Mouse (Mus musculus): ENCODE results near the gene Sgpl1. TPM values are rescaled to one million over a fixed set of nuclear protein-coding genes. Genes with fewer than 3 reads are reported as not detected.
A peak's percentile ranks its signal among the peaks of the same experiment; 100 is the strongest.

The Sgpl1 gene
- polyA plus RNA-seq, 1 experiment from 2014 or later, result 92.5 TPM

DNA sequence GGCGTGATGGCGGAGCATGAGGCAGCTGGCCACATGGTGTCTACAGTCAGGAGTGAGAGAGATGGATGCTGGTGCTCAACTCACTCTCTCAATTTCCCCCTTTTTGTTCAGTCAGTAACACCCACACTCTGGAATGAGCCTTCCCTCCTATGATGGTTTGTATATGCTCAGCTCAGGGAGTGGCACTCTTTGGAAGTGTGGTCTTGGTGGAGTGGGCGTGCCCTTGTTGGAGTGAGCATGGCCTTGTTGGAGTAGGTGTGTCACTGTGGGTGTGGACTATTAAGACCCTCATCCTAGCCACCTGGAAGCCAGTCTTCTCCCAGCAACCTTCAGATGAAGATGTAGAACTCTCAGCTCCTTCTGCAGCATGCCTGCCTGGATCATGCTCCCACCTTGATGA lies 71.9 kb downstream of the Sgpl1 start:
- 88% methylated on average over 3 of the region's 3 CpGs for WGBS
- no peak overlapping the region for H3K27ac ChIP-seq
- H3K4me3 ChIP-seq, result no peak overlapping the region
- peaks cover 3% of the 10 kb centered on the region; the same call in 1 of the 2 replicates for H3K4me1 ChIP-seq
- H3K27me3 ChIP-seq, result no peaks in the 10 kb centered on the region
- no peak for ATAC-seq (ENCODE audit: insufficient number of reproducible peaks, insufficient read depth, low FRiP score, low TSS enrichment)
- no peak overlapping the region for H3K4me2 ChIP-seq (replicated peaks)
- H3K9ac ChIP-seq, result no peak overlapping the region
- H3K9me3 ChIP-seq, result no peaks in the 10 kb centered on the region
- H3K36me3 ChIP-seq, result no peaks in the 10 kb centered on the region

DNA sequence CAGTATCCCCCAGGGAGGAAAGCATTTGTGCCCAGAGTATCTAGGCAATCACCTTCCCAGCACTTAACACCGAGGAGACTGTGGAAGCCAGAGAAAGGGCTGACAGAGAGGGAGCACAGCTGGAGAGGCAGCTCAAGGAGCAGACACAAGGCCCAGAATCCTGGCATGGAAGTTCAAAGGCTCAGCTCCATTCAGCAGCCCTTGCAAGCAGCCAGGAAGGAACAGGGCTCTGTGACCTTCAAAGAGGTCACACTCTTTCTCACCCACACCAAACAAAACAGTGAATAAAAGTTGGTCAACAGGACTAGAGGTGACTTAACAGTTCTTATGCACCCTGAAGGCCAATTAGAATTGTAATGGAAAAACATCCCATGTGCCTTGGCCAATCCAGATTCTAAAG lies 72.9 kb downstream of the Sgpl1 start:
- Histone ChIP-seq H3K9ac (no peak overlapping the region), H3K4me2 (replicated peaks) (no peak overlapping the region), H3K27me3 (no peaks in the 10 kb centered on the region), H3K36me3 (no peaks in the 10 kb centered on the region), H3K4me3 (no peak overlapping the region), H3K9me3 (no peaks in the 10 kb centered on the region), H3K4me1 (peaks cover under 1% of the 10 kb centered on the region; the same call in 1 of the 2 replicates), H3K27ac (no peak overlapping the region)
- no peak for ATAC-seq (ENCODE audit: insufficient number of reproducible peaks, insufficient read depth, low FRiP score, low TSS enrichment)
- WGBS, result 0% methylated on average over 1 of the region's 1 CpGs

DNA sequence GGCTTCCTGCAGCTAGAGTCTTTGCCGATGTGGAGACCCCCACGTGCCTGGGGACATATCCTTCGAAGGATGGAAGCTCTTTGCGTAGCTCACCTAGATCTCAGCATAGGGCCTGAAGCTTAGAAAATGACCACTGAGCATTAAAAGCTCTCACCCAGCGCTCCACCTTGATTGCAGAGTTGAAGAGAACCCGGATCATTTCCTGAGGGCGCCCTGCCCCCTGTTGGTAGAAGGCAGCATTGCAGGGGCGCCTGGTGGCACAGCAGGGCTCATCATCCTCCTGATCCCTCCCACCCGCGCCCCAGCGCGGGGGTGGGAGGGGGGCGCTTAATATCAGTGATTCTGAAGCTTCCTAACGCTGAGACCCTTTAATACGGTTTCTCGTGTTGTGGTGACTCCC lies 75.2 kb downstream of the Sgpl1 start:
- Histone ChIP-seq H3K27me3 (0 out of 2 replicates have a peak, but pooled peaks cover 3% of the 10 kb centered on the region), H3K9ac (no peak overlapping the region), H3K4me1 (peaks cover 17% of the 10 kb centered on the region), H3K9me3 (no peaks in the 10 kb centered on the region), H3K4me3 (no peak overlapping the region), H3K27ac (no peak overlapping the region), H3K4me2 (replicated peaks) (no peak overlapping the region), H3K36me3 (no peaks in the 10 kb centered on the region)
- 14% methylated on average over 16 of the region's 16 CpGs for WGBS
- no peak for ATAC-seq (ENCODE audit: insufficient number of reproducible peaks, insufficient read depth, low FRiP score, low TSS enrichment)

DNA sequence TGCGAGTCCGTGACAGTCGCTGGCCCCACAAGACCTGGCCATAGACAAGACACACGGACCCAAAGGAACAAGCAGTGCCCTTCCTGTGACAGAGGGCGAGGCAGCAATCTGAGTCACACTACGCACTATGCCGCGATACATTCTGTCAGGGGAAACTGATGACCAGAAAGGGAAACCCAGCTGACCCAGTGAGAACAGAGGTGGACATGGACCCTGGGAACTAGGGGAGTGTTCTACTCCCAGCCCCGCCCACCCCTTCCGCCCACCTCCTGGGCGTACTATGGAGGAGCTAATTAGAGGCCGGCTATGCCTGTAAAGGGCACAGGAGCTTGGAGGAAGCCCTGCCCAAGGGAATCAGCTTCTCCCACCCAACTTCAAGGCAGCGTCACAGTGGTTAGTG lies 78.3 kb downstream of the Sgpl1 start:
- no peak overlapping the region for H3K9ac ChIP-seq
- 0 out of 2 replicates have a peak, but pooled peaks cover 3% of the 10 kb centered on the region for H3K27me3 ChIP-seq
- 11% methylated on average over 13 of the region's 13 CpGs for WGBS
- no peak overlapping the region for H3K27ac ChIP-seq
- no peaks in the 10 kb centered on the region for H3K9me3 ChIP-seq
- peak overlapping the region; percentile 24; the same call in 1 of the 2 replicates for H3K4me2 ChIP-seq (replicated peaks)
- no peak for ATAC-seq (ENCODE audit: insufficient number of reproducible peaks, insufficient read depth, low FRiP score, low TSS enrichment)
- peaks cover 22% of the 10 kb centered on the region for H3K4me1 ChIP-seq
- H3K4me3 ChIP-seq, result no peak overlapping the region
- no peaks in the 10 kb centered on the region for H3K36me3 ChIP-seq

DNA sequence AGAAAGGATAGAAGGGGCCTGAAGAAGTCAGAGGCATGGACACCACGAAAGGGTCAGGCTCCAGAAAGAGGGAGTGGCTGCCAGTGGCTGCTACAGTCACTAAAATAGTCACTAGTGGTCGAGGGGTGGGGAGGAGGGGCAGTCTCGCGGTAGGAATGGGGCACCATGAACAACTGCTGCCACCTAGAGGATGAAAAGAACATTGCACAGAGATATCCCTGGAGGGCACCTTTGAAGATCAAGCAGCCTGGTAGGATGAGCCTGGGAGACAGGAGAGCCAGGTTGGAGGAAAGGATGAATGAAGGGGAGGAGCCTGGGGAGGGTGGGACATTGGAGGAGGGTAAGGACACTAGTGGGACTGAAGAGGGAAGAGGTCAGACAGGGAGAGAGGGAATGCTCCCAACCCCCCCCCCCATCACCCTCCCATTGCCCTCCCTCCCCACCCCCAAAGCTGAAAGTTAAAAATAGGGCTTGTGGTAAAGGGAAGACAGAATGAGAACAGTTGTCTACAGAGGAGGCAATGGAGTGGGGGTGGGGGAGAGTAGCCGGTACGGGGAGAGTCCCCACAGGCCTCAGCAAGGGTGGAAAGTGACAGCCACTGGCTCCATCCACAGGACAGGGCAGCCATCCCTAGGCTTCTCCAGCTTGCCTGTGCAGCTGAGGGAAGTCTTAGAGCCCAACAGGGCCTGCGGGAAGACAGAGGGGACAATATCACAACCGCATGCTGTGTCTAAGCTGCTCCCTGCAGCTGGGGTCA lies 78.9 kb downstream of the Sgpl1 start:
- Histone ChIP-seq H3K27me3 (0 out of 2 replicates have a peak, but pooled peaks cover 3% of the 10 kb centered on the region), H3K4me3 (no peak overlapping the region), H3K9me3 (no peaks in the 10 kb centered on the region), H3K4me1 (peaks cover 22% of the 10 kb centered on the region), H3K9ac (no peak overlapping the region), H3K36me3 (no peaks in the 10 kb centered on the region), H3K27ac (no peak overlapping the region), H3K4me2 (replicated peaks) (peak overlapping the region; percentile 24; the same call in 1 of the 2 replicates)
- WGBS, result 3% methylated on average over 8 of the region's 8 CpGs
- no peak for ATAC-seq (ENCODE audit: insufficient number of reproducible peaks, insufficient read depth, low FRiP score, low TSS enrichment)

DNA sequence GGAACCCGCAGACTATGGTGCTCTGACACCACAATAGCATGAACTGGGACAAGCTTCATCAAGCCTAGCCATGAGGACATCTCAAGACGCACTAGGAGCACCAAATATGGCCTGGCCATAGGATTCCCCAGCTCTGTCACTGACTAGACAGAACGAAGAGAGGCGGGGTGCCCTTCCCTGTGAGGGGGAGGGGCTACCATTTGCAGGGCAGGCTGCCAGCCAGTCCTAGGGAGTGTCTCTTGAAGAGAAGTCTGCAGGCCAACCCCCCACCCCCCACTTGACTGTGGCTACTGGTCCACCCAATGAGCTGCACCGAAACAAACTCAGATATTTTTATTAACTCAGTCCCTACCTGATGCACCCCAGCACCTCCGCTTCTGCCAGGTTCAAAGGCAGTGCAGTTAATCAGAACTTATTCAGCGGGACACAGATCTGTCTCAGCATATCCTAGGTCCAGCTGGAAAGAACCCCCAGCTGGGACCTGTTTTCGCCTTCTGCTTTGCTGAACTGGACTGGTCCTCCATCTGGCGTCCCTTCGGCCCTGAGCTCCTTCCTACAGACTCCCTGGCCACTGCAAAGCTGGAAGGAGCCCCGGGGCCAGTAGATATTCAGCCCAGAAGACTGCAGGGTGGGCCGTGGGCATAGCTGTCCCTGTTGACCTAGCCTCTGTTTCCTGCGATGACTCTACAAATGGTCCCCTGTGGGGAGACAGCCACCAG lies 82.1 kb downstream of the Sgpl1 start:
- no peak for ATAC-seq (ENCODE audit: insufficient number of reproducible peaks, insufficient read depth, low FRiP score, low TSS enrichment)
- Histone ChIP-seq H3K4me2 (replicated peaks) (0 out of 2 replicates have a peak overlapping the region, but pooled peaks have one; percentile 1), H3K27ac (no peak overlapping the region), H3K4me3 (no peak overlapping the region), H3K9me3 (no peaks in the 10 kb centered on the region), H3K4me1 (peaks cover 22% of the 10 kb centered on the region), H3K9ac (no peak overlapping the region), H3K27me3 (0 out of 2 replicates have a peak, but pooled peaks cover 3% of the 10 kb centered on the region), H3K36me3 (no peaks in the 10 kb centered on the region)
- 52% methylated on average over 13 of the region's 13 CpGs for WGBS

DNA sequence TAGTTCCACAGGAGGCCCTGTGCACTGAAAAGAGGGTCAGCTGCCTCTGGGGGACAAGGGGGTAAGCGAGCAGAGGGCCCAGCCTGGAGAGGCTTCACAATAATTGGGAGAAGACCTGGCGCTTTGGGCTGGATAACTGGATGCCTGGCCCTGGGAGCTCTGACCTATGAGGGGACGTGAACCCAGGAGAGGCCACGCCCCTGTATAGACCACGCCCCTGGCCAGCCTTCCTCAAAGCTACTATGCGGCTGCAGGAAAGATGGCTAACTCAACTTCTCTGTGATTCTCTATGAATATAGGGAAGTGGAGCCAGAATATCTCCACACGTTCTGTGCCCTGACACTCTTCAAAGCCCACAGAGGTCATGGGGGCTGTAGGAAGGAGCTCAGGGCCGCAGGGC lies 82.9 kb downstream of the Sgpl1 start:
- ATAC-seq (ENCODE audit: insufficient number of reproducible peaks, insufficient read depth, low FRiP score, low TSS enrichment), result no peak
- 10% methylated on average over 8 of the region's 8 CpGs for WGBS
- H3K9ac ChIP-seq, result no peak overlapping the region
- H3K9me3 ChIP-seq, result no peaks in the 10 kb centered on the region
- no peaks in the 10 kb centered on the region for H3K36me3 ChIP-seq
- H3K27me3 ChIP-seq, result 0 out of 2 replicates have a peak, but pooled peaks cover 3% of the 10 kb centered on the region
- no peak overlapping the region for H3K4me3 ChIP-seq
- peaks cover 28% of the 10 kb centered on the region for H3K4me1 ChIP-seq
- H3K27ac ChIP-seq, result no peak overlapping the region
- H3K4me2 ChIP-seq (replicated peaks), result 0 out of 2 replicates have a peak overlapping the region, but pooled peaks have one; percentile 1

DNA sequence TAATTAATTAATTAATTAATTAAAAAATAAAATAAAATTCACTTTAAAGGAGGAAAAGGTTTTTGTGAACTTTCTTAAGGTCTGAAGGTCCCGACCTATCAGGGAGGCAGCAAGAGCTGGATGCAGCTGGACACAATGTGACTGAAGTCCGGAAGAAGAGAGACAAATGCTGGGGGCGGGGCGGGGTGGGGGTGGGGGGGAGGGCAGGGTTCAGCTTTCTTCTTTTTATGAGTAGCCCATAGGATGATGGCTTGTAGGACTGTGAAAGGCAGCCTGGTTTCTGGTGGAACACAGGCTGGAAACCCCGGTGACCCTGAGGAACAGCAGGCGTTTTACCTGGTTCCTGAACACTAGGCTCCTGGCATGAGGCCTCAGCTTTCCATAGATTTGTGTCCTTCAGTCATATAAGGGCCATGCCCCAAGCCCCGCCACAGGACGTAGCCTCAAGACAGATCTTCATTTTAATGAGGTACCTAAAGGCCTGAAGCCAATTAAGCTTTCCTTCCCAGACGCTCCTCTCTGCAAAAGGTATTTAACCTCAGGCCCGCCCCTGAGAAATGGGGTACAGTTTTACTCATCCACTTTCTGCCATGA lies 84.1 kb downstream of the Sgpl1 start:
- no peak overlapping the region for H3K4me3 ChIP-seq
- H3K4me1 ChIP-seq, result peaks cover 18% of the 10 kb centered on the region
- 68% methylated on average over 10 of the region's 10 CpGs for WGBS
- ATAC-seq (ENCODE audit: insufficient number of reproducible peaks, insufficient read depth, low FRiP score, low TSS enrichment), result no peak
- H3K27me3 ChIP-seq, result no peaks in the 10 kb centered on the region
- no peaks in the 10 kb centered on the region for H3K9me3 ChIP-seq
- no peaks in the 10 kb centered on the region for H3K36me3 ChIP-seq
- no peak overlapping the region for H3K4me2 ChIP-seq (replicated peaks)
- no peak overlapping the region for H3K27ac ChIP-seq
- H3K9ac ChIP-seq, result no peak overlapping the region

DNA sequence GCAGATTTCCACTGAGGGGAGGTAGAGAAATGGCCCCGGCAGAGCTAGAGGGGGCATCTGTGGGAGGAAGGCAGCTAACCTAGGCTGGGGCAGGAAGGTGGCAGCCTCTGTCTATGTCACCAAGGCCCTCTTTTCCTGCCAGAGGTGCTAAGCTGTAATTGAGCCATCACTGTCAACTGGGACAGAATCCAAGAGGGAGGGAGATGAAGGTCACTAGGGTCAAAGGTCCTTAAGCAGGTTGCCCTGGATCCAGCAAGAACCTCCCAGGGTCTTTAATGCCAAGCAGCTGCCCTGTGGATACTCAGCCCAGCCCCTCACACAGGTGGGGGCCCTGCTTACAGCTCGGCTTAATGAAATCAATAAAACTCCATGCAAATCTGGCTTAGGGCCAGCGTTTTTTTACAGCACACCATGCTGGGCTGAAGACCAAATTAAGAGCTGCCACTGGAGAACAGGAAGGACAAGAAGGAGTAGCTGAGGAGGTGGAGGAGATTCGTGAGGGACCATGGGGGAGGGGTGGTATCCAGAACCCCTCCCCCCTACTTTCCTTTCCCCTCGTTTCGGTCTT lies 87.9 kb downstream of the Sgpl1 start:
- no peaks in the 10 kb centered on the region for H3K27me3 ChIP-seq
- H3K4me1 ChIP-seq, result peaks cover 12% of the 10 kb centered on the region
- H3K4me3 ChIP-seq, result no peak overlapping the region
- H3K36me3 ChIP-seq, result no peaks in the 10 kb centered on the region
- ATAC-seq (ENCODE audit: insufficient number of reproducible peaks, insufficient read depth, low FRiP score, low TSS enrichment), result no peak
- no peak overlapping the region for H3K27ac ChIP-seq
- H3K4me2 ChIP-seq (replicated peaks), result no peak overlapping the region
- H3K9me3 ChIP-seq, result peaks cover 6% of the 10 kb centered on the region
- H3K9ac ChIP-seq, result no peak overlapping the region
- 17% methylated on average over 6 of the region's 6 CpGs for WGBS

DNA sequence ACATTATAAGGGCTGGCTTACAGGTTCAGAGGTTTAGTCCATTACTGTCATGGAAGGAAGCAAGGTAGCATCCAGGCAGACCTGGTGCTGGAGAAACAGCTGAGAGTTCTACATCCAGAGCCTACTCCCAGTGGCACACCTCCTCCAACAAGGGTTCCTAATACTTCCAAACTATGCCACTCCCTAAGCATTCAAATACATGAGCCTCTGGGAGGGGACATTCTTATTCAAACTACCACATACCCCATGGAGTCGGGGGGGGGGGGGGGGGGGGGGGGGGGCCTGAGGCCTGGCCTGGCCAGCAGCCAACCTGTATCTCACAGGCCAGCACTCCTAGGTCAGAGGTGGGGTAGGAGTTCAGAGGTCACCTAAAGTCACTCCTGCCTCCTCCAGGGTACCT lies 88.4 kb downstream of the Sgpl1 start:
- WGBS, result no CpG with 5 or more reads among the region's 1 CpGs
- ATAC-seq (ENCODE audit: insufficient number of reproducible peaks, insufficient read depth, low FRiP score, low TSS enrichment), result no peak
- Histone ChIP-seq H3K4me3 (no peak overlapping the region), H3K9me3 (peaks cover 6% of the 10 kb centered on the region), H3K27me3 (no peaks in the 10 kb centered on the region), H3K9ac (no peak overlapping the region), H3K36me3 (no peaks in the 10 kb centered on the region), H3K27ac (no peak overlapping the region), H3K4me2 (replicated peaks) (no peak overlapping the region), H3K4me1 (peaks cover 10% of the 10 kb centered on the region; the same call in 1 of the 2 replicates)

DNA sequence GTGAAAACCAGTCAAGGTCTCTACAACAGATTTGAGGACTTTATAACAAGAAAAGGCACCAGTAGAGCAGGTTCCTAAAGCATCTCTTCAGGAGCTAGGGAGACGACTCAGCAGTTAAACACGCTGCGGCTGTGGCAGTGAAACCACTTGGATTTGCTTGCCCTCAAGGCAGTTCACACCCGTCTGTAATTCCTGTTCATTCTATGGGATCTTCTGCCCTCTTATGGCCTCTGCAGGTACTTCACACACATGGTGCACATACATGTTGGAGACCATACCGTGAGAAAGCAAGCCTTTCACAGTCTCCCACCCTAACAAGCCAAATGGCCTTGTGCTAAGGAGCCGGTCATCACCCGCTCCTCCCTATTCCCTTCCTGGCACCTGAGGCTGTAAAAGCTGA lies 90.8 kb downstream of the Sgpl1 start:
- 94% methylated on average over 7 of the region's 7 CpGs for WGBS
- Histone ChIP-seq H3K9me3 (peaks cover 6% of the 10 kb centered on the region), H3K27ac (no peak overlapping the region), H3K9ac (no peak overlapping the region), H3K4me2 (replicated peaks) (no peak overlapping the region), H3K4me1 (peaks cover 10% of the 10 kb centered on the region; the same call in 1 of the 2 replicates), H3K36me3 (no peaks in the 10 kb centered on the region), H3K4me3 (no peak overlapping the region), H3K27me3 (no peaks in the 10 kb centered on the region)
- ATAC-seq (ENCODE audit: insufficient number of reproducible peaks, insufficient read depth, low FRiP score, low TSS enrichment), result no peak
